Mouse (Mus musculus) layer of hippocampus, adult 8-10 months (tissue): ENCODE data around the gene Mpp6. TPM values are rescaled to one million over a fixed set of nuclear protein-coding genes. Genes with fewer than 3 reads are reported as not detected.

Source experiments
- DNase-seq, 2 experiments: peaks; one replicate each; pipeline ENCODE4 v3.0.0; 2022; ENCODE audit warnings: low spot score in 2 of 2
- total RNA-seq, 4 experiments: library from RNA; stranded (reverse); gene quantifications; 2 replicates each; pipeline ENCODE4 v1.2.4; 2022

Gene Mpp6
- total RNA-seq, 4 experiments from 2014 or later, result 83.9 to 106 (median 92.9) TPM

DNA sequence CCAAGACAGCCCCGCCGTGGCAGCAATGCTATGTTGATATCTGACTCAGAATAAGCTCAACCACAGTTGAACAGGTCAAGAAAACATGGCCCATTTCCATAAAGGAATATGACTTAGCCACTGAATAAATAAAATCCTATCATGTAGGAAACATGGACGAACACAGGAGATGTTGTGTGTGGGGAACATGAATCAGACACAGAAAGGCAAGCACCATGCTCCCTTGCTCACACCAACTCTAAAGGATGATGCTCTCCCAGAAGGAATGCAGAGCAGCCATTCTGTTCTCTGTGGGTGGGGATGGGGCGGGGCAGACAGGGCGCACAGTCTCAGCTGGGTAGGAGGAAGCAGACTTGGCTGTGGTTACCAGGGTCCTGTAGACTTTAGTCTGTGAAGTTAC lies 115.2 kb downstream of the Mpp6 start:
- DNase-seq, result no peak

GRCm38 (mm10) chr6:50228180-50228579 lies 118.1 kb downstream of the Mpp6 start:
- DNase-seq, result no peak

DNA sequence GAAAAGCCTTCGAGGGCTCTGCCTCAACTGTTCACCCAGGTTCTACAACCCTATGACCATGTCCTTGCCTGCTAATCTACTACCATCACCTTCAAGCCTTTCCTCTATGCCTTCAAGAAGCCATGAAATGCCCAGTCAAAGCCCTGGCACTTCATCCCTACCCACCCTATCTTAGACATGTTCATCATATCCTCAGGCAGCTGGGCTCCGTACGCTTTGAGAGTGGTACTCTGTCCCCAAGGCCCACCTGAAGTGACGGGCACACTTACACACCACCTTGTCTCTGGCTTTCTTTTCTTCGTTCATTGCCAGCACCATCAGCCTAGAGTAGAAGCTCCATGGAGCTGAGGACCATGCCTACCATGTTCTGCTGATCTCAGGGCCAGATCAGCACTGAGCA lies 121.2 kb downstream of the Mpp6 start:
- DNase-seq, result no peak

DNA sequence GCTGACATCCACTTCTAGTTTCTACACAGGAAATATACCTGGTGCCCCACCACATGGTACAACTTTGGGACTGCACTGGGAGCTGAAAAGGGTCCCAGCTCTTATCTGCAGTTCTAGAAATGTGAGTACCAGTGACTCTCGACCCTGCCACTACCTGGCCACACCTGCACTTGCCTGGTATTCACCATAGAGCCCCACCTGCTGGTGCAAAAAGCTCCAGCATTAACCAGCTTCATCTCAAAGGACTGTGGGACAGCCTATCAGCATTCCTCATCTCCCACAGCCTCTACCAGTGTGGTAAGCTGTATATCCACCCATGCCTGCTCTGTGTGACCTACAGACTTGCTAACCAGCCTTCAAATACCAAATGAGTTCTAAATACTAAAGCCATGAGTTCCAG lies 122.9 kb downstream of the Mpp6 start:
- no peak for DNase-seq

GRCm38 (mm10) chr6:50237963-50238362 lies 127.9 kb downstream of the Mpp6 start:
- DNase-seq, result no peak

- DNase-seq, result no peak
These were observed 129.9 kb downstream of the Mpp6 start for GRCm38 (mm10) chr6:50239902-50240301.

- DNase-seq, result no peak
These were observed 130.4 kb downstream of the Mpp6 start for GRCm38 (mm10) chr6:50240437-50240836.

- DNase-seq, result no peak
These were observed 134.1 kb downstream of the Mpp6 start for GRCm38 (mm10) chr6:50244126-50244525.

GRCm38 (mm10) chr6:50244967-50245366 lies 134.9 kb downstream of the Mpp6 start:
- DNase-seq, result no peak

DNA sequence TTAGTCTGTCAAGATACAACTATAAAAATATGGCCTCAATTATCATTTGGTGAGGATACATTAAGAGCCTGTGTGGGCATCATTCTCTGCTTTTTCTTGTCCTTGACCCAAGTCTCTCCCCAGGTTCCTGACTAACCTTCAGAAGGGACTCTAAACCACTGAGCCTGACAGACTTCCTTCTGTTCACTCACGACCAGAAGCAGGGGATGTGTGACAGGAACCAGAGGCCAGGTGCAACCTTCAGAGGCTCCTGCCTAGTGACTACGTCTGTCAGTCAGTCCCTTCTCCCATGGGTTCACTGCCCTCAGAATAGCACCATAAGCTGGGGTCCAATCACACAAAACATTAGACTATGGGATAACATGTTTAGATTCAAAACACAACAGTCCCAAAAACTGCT lies 137.3 kb downstream of the Mpp6 start:
- no peak for DNase-seq

- DNase-seq, result no peak
These were observed 137.8 kb downstream of the Mpp6 start for GRCm38 (mm10) chr6:50247791-50248190.

Other genes starting within 250 kb of the Mpp6 start
- gene Gsdme, start 153.6 kb downstream of the Mpp6 start, total RNA-seq, result 10 to 100 TPM; 10.1 to 13.6 (median 10.9) TPM